In genomic region chr17:25175411-25175810, GRCm38 (mm10) we compare ENCODE assay signal across 18 mouse cellular contexts. TPM values are rescaled to one million over a fixed set of nuclear protein-coding genes. Genes with fewer than 3 reads are reported as not detected.
DNase-seq lines count a peak whose midpoint lies in the region; ATAC-seq lines count a peak whose summit lies in the region.
"Had no signal": no experiment of that assay in that cellular context is flagged by ENCODE, and none has a peak within 500 bp of the region (broad histone marks: within the 10 kb centered on the region; RNA-seq: fewer than 3 reads in every experiment).

Gm38655 (minus strand) TSS chr17:25175471.

- 78% methylated on average over 9 of the region's 9 CpGs for WGBS in kidney, embryonic 14.5 days
- 47% methylated on average over 9 of the region's 9 CpGs for WGBS in intestine, embryonic 16.5 days
- 47% methylated on average over 9 of the region's 9 CpGs for WGBS in lung, embryonic 15.5 days
- 51% methylated on average over 9 of the region's 9 CpGs for WGBS in stomach, embryonic 15.5 days
- 49% methylated on average over 9 of the region's 9 CpGs for WGBS in hindbrain, embryonic 16.5 days

- 0 out of 2 replicates have a peak within 1 kb of the TSS, but pooled peaks have one; percentile 7 for H3K9ac ChIP-seq in kidney, embryonic 14.5 days (ENCODE audit: low read depth, low read length)
- peak within 1 kb of the TSS; percentile 3; the same call in 1 of the 2 replicates for H3K9ac ChIP-seq in intestine, embryonic 16.5 days (ENCODE audit: low read depth, low read length)
- H3K9ac ChIP-seq in lung, embryonic 15.5 days, result no peak within 1 kb of the TSS
- H3K9ac ChIP-seq in stomach, embryonic 15.5 days, result no peak within 1 kb of the TSS
- no peak within 1 kb of the TSS for H3K9ac ChIP-seq in hindbrain, embryonic 16.5 days (ENCODE audit: low read depth, low read length)
- H3K9ac ChIP-seq: limb, embryonic 15.5 days had no signal

- H3K4me1 ChIP-seq in kidney, embryonic 14.5 days (ENCODE audit: control insufficient read depth, insufficient read depth, low read length), result no peaks in the 10 kb centered on the region
- H3K4me1 ChIP-seq in intestine, embryonic 16.5 days (ENCODE audit: control insufficient read depth, insufficient read depth, low read length), result peaks cover 5% of the 10 kb centered on the region; the same call in 1 of the 2 replicates
- peaks cover 16% of the 10 kb centered on the region for H3K4me1 ChIP-seq in lung, embryonic 15.5 days
- 0 out of 2 replicates have a peak, but pooled peaks cover 3% of the 10 kb centered on the region for H3K4me1 ChIP-seq in stomach, embryonic 15.5 days
- H3K4me1 ChIP-seq in hindbrain, embryonic 16.5 days (ENCODE audit: control insufficient read depth, insufficient read depth, low read depth, low read length), result no peaks in the 10 kb centered on the region
- H3K4me1 ChIP-seq: limb, embryonic 15.5 days had no signal

- no peaks in the 10 kb centered on the region for H3K9me3 ChIP-seq in kidney, embryonic 14.5 days (ENCODE audit: control insufficient read depth, low read length)
- H3K9me3 ChIP-seq in intestine, embryonic 16.5 days (ENCODE audit: control insufficient read depth, low read length), result no peaks in the 10 kb centered on the region
- no peaks in the 10 kb centered on the region for H3K9me3 ChIP-seq in lung, embryonic 15.5 days
- H3K9me3 ChIP-seq in stomach, embryonic 15.5 days, result no peaks in the 10 kb centered on the region
- H3K9me3 ChIP-seq in hindbrain, embryonic 16.5 days (ENCODE audit: control insufficient read depth, low read length), result no peaks in the 10 kb centered on the region
- H3K9me3 ChIP-seq: limb, embryonic 15.5 days; midbrain, embryonic 10.5 days had no signal

- H3K27me3 ChIP-seq in kidney, embryonic 14.5 days (ENCODE audit: control insufficient read depth, insufficient read depth, low read length), result no peaks in the 10 kb centered on the region
- H3K27me3 ChIP-seq in intestine, embryonic 16.5 days (replicated peaks; ENCODE audit: control insufficient read depth, insufficient read depth, low read length), result no peaks in the 10 kb centered on the region
- H3K27me3 ChIP-seq in lung, embryonic 15.5 days, result no peaks in the 10 kb centered on the region
- no peaks in the 10 kb centered on the region for H3K27me3 ChIP-seq in stomach, embryonic 15.5 days (replicated peaks)
- peaks cover 4% of the 10 kb centered on the region for H3K27me3 ChIP-seq in hindbrain, embryonic 16.5 days (replicated peaks; ENCODE audit: control insufficient read depth, insufficient read depth, low read length)

- H3K27ac ChIP-seq in kidney, embryonic 14.5 days (ENCODE audit: low read depth, low read length), result no peak within 1 kb of the TSS
- no peak within 1 kb of the TSS for H3K27ac ChIP-seq in intestine, embryonic 16.5 days (ENCODE audit: low read length)
- H3K27ac ChIP-seq in lung, embryonic 15.5 days, result peak within 1 kb of the TSS; percentile 88
- peak within 1 kb of the TSS; percentile 38; the same call in 1 of the 2 replicates for H3K27ac ChIP-seq in stomach, embryonic 15.5 days
- no peak within 1 kb of the TSS for H3K27ac ChIP-seq in hindbrain, embryonic 16.5 days (ENCODE audit: low read depth, low read length)
- H3K27ac ChIP-seq: limb, embryonic 15.5 days; midbrain, embryonic 10.5 days had no signal

- H3K4me3 ChIP-seq in kidney, embryonic 14.5 days (ENCODE audit: low read length), result no peak within 1 kb of the TSS
- no peak within 1 kb of the TSS for H3K4me3 ChIP-seq in intestine, embryonic 16.5 days (ENCODE audit: low read length)
- 0 out of 2 replicates have a peak within 1 kb of the TSS, but pooled peaks have one; percentile 10 for H3K4me3 ChIP-seq in lung, embryonic 15.5 days
- no peak within 1 kb of the TSS for H3K4me3 ChIP-seq in stomach, embryonic 15.5 days (replicated peaks)
- H3K4me3 ChIP-seq in hindbrain, embryonic 16.5 days (ENCODE audit: low read length), result no peak within 1 kb of the TSS
- H3K4me3 ChIP-seq: limb, embryonic 15.5 days; midbrain, embryonic 10.5 days had no signal

- no peak within 1 kb of the TSS for H3K4me2 ChIP-seq in kidney, embryonic 14.5 days (replicated peaks; ENCODE audit: low read depth, low read length)
- H3K4me2 ChIP-seq in intestine, embryonic 16.5 days (ENCODE audit: low read depth, low read length), result no peak within 1 kb of the TSS
- H3K4me2 ChIP-seq in lung, embryonic 15.5 days, result peak within 1 kb of the TSS; percentile 41
- H3K4me2 ChIP-seq in stomach, embryonic 15.5 days, result peak within 1 kb of the TSS; percentile 16
- no peak within 1 kb of the TSS for H3K4me2 ChIP-seq in hindbrain, embryonic 16.5 days (ENCODE audit: low read length)
- H3K4me2 ChIP-seq: limb, embryonic 15.5 days had no signal

- no peaks in the 10 kb centered on the region for H3K36me3 ChIP-seq in kidney, embryonic 14.5 days (ENCODE audit: control insufficient read depth, insufficient read depth, low read length)
- H3K36me3 ChIP-seq in intestine, embryonic 16.5 days (ENCODE audit: control insufficient read depth, insufficient read depth, low read length), result no peaks in the 10 kb centered on the region
- no peaks in the 10 kb centered on the region for H3K36me3 ChIP-seq in lung, embryonic 15.5 days
- no peaks in the 10 kb centered on the region for H3K36me3 ChIP-seq in stomach, embryonic 15.5 days
- H3K36me3 ChIP-seq in hindbrain, embryonic 16.5 days (ENCODE audit: control insufficient read depth, insufficient read depth, low read length), result no peaks in the 10 kb centered on the region
- H3K36me3 ChIP-seq: limb, embryonic 15.5 days; midbrain, embryonic 10.5 days had no signal

- DNase-seq in kidney, postnatal 14 days, result no peak
- no peak for DNase-seq in gastrocnemius, postnatal 14 days
- DNase-seq: cerebellum, postnatal 14 days; gastrocnemius, postnatal 10 days; kidney, postnatal 10 days; layer of hippocampus, adult 9-11 months; right cerebral cortex, adult 18-20 months; spleen, adult 18-20 months had no signal

- ATAC-seq in kidney, embryonic 14.5 days (ENCODE audit: low FRiP score, low TSS enrichment), result no peak
- peak; percentile 74 for ATAC-seq in intestine, embryonic 16.5 days
- ATAC-seq in lung, embryonic 15.5 days (ENCODE audit: borderline replicate concordance, extremely low read depth, low FRiP score, low TSS enrichment), result peak; percentile 78
- peak; percentile 94 for ATAC-seq in stomach, embryonic 15.5 days (ENCODE audit: insufficient read depth, low FRiP score, low read depth)
- ATAC-seq in monocyte, adult 5-6 weeks (replicated peaks; ENCODE audit: insufficient number of reproducible peaks, low FRiP score, low TSS enrichment, poor library complexity, severe bottlenecking), result no peak
- ATAC-seq in hindbrain, embryonic 16.5 days, result no peak

- intact Hi-C loops in gastrocnemius, postnatal 14 days (cut with DNase I; ENCODE audit: low total_unique reads), result no loop called here

RNA-seq across cellular contexts. Expression of gene Gm38655, which starts in this region (rescaled TPM):
- polyA plus RNA-seq in kidney, embryonic 14.5 days (2014; fragmentation: Nextera tagmentation; extraction: Ambion mirVana), result not detected in 2 replicates
- 1.3 and 1.6 TPM in 2 replicates for polyA plus RNA-seq in intestine, embryonic 16.5 days (2015; fragmentation: Nextera tagmentation; extraction: Ambion mirVana)
- polyA plus RNA-seq in lung, embryonic 15.5 days (2015; fragmentation: Nextera tagmentation; extraction: Ambion mirVana), result 9.0 and 10.3 TPM in 2 replicates
- polyA plus RNA-seq in stomach, embryonic 15.5 days (2015; fragmentation: Nextera tagmentation; extraction: Ambion mirVana), result 4.3 and 8.4 TPM in 2 replicates
- total RNA-seq in monocyte, adult 5-6 weeks (2017), result not detected in 3 replicates
- total RNA-seq in gastrocnemius, postnatal 14 days (2021), result not detected
- not detected in 2 replicates for polyA plus RNA-seq in hindbrain, embryonic 16.5 days (2015; fragmentation: Nextera tagmentation; extraction: Ambion mirVana)
- total RNA-seq: gastrocnemius, postnatal 10 days; heart, postnatal 25 days had no signal
- polyA plus RNA-seq: embryonic facial prominence, embryonic 11.5 days; limb, embryonic 15.5 days; midbrain, embryonic 10.5 days had no signal

Comparison
In these comparisons a context has a peak if more than half of its experiments do, and no peak if none do; other contexts are left out.
1. ATAC-seq: peak in intestine, embryonic 16.5 days (single experiment), lung, embryonic 15.5 days (single experiment) and stomach, embryonic 15.5 days (single experiment); none in kidney, embryonic 14.5 days (single experiment), monocyte, adult 5-6 weeks (single experiment) and hindbrain, embryonic 16.5 days (single experiment).
2. H3K27ac ChIP-seq: peak in lung, embryonic 15.5 days (single experiment) and stomach, embryonic 15.5 days (single experiment); none in kidney, embryonic 14.5 days (single experiment), intestine, embryonic 16.5 days (single experiment) and hindbrain, embryonic 16.5 days (single experiment).
3. H3K4me2 ChIP-seq: peak in lung, embryonic 15.5 days (single experiment) and stomach, embryonic 15.5 days (single experiment); none in kidney, embryonic 14.5 days (single experiment), intestine, embryonic 16.5 days (single experiment) and hindbrain, embryonic 16.5 days (single experiment).
4. H3K9ac ChIP-seq: peak in kidney, embryonic 14.5 days (single experiment) and intestine, embryonic 16.5 days (single experiment); none in lung, embryonic 15.5 days (single experiment), stomach, embryonic 15.5 days (single experiment) and hindbrain, embryonic 16.5 days (single experiment).